Mouse (Mus musculus): ENCODE measurements around the gene Sf3b2.
"Not testable (repeated sequence)": the region's sequence is repeated elsewhere in the genome, so short reads cannot be mapped to it uniquely, and the experiment has no call there.

The Sf3b2 gene

GRCm38 (mm10) chr19:5272801-5273733 lies 22.2 kb downstream of the Sf3b2 start, which contains the start of gene Pacs1:
Gene Pacs1, minus strand, starts transcription at chr19:5273119.
- DNase-seq (ENCODE audit: low spot score): peak; percentile 93

GRCm38 (mm10) chr19:5272326-5272795 lies 22.9 kb downstream of the Sf3b2 start:
- peak; percentile 60 for DNase-seq (ENCODE audit: low spot score)

- no peak for DNase-seq (ENCODE audit: low spot score)
Observed at GRCm38 (mm10) chr19:5271430-5271829, 23.8 kb downstream of the Sf3b2 start.

GRCm38 (mm10) chr19:5269392-5269791 lies 25.9 kb downstream of the Sf3b2 start:
- no peak for DNase-seq (ENCODE audit: low spot score)

- DNase-seq (ENCODE audit: low spot score): no peak
Observed at GRCm38 (mm10) chr19:5268875-5269274, 26.4 kb downstream of the Sf3b2 start.

GRCm38 (mm10) chr19:5268017-5268416 lies 27.2 kb downstream of the Sf3b2 start:
- no peak for DNase-seq (ENCODE audit: low spot score)

- DNase-seq (ENCODE audit: low spot score): no peak
Observed at GRCm38 (mm10) chr19:5267015-5267414, 28.2 kb downstream of the Sf3b2 start.

GRCm38 (mm10) chr19:5257140-5257539 lies 38.1 kb downstream of the Sf3b2 start:
- DNase-seq (ENCODE audit: low spot score): no peak

- DNase-seq (ENCODE audit: low spot score): not testable (repeated sequence)
Observed at GRCm38 (mm10) chr19:5236981-5237380, 58.3 kb downstream of the Sf3b2 start.

- DNase-seq (ENCODE audit: low spot score): no peak
Observed at GRCm38 (mm10) chr19:5232696-5233095, 62.6 kb downstream of the Sf3b2 start.

- DNase-seq (ENCODE audit: low spot score): no peak
Observed at GRCm38 (mm10) chr19:5230110-5230509, 65.1 kb downstream of the Sf3b2 start.

- no peak for DNase-seq (ENCODE audit: low spot score)
Observed at GRCm38 (mm10) chr19:5224624-5225023, 70.6 kb downstream of the Sf3b2 start.

GRCm38 (mm10) chr19:5224077-5224476 lies 71.2 kb downstream of the Sf3b2 start:
- no peak for DNase-seq (ENCODE audit: low spot score)
